Comparison of ENCODE assay signal across 9 mouse cellular contexts in the genomic region with DNA sequence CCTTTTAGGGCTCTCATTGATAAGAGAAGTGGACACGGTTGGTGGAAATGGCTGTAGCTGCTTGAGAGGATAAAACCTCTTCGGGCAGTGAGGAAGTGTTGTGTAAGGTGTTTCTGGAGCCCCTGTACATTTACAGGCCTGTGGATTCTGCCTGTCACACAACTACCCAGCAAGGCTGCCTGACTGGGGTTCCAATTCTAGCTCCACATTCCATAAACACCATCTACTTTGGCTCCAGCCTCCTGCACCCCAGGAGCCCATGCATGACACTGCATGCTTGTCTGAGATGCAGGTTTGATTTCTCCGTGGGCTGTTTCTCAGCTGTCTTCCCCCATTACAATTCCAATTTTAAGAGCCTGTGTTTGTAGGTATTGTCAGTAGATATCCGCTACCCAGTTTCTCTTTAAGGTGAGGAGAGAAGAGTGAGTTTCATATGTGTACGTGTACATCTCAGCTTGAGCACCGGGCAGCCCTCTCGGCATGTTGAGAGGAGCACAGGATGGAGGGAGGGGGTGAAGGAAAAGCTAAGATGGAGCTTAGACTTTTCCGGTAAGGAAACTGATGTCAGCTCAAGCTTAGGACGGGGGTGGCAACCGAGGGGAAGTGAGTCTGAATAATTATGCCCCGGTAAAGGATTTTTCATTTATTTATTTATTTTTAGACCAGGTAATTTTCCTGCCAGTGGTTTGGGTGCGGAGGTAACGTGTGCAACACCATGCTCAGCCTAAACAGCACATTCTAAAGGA. TPM values are rescaled to one million over a fixed set of nuclear protein-coding genes. Genes with fewer than 3 reads are reported as not detected.
DNase-seq lines count a peak whose midpoint lies in the region; ATAC-seq and TF ChIP-seq lines count a peak whose summit lies in the region.
"Had no signal": no experiment of that assay in that cellular context is flagged by ENCODE, and none has a peak within 500 bp of the region (broad histone marks: within the 10 kb centered on the region; RNA-seq: fewer than 3 reads in every experiment).

No protein-coding gene starts in this region.

- no peak for TF ChIP-seq CTCF in cerebellum, adult 2 months (IDR thresholded peaks at IDR 0.05; ENCODE audit: borderline replicate concordance, insufficient read depth, low read depth, low read length)

- peak overlapping the region; percentile 94 for H3K27ac ChIP-seq in cerebellum, adult 2 months (ENCODE audit: insufficient read depth, low read length)
- H3K27ac ChIP-seq in limb, embryonic 11.5 days (replicated peaks; ENCODE audit: low read depth, low read length): no peak overlapping the region
- H3K27ac ChIP-seq in stomach, embryonic 15.5 days: no peak overlapping the region

- peak in 1 of 2 experiments; percentile 55 for DNase-seq in cerebellum, adult 2 months
- no peak for DNase-seq in cerebellum, adult 11-12 months
- DNase-seq in limb, embryonic 11.5 days (ENCODE audit: low spot score): no peak
- no peak for DNase-seq in urinary bladder, postnatal 10 days (ENCODE audit: low spot score)
- no peak for DNase-seq in thymus, postnatal 10 days (ENCODE audit: low spot score in 2 of 2)

- peak overlapping the region; percentile 73; the same call in 1 of the 2 replicates for H3K9ac ChIP-seq in limb, embryonic 11.5 days (ENCODE audit: low read length)
- H3K9ac ChIP-seq in stomach, embryonic 15.5 days: no peak overlapping the region

- H3K36me3 ChIP-seq in megakaryocyte, embryonic 14.5 days (replicated peaks; ENCODE audit: low read length): no peaks in the 10 kb centered on the region
- no peaks in the 10 kb centered on the region for H3K36me3 ChIP-seq in limb, embryonic 11.5 days (ENCODE audit: control insufficient read depth, insufficient read depth, low read length)
- no peaks in the 10 kb centered on the region for H3K36me3 ChIP-seq in stomach, embryonic 15.5 days

- H3K9me3 ChIP-seq in megakaryocyte, embryonic 14.5 days: no peaks in the 10 kb centered on the region
- no peaks in the 10 kb centered on the region for H3K9me3 ChIP-seq in limb, embryonic 11.5 days (ENCODE audit: control insufficient read depth, low read length)
- H3K9me3 ChIP-seq in stomach, embryonic 15.5 days: no peaks in the 10 kb centered on the region

- no peak for ATAC-seq in megakaryocyte, adult 5-6 weeks (ENCODE audit: poor library complexity, severe bottlenecking)
- ATAC-seq in limb, embryonic 11.5 days (ENCODE audit: insufficient number of reproducible peaks, low FRiP score, low TSS enrichment, low read depth): no peak
- ATAC-seq in stomach, embryonic 15.5 days (ENCODE audit: insufficient read depth, low FRiP score, low read depth): no peak

- H3K4me2 ChIP-seq in limb, embryonic 11.5 days (ENCODE audit: low read depth, severe bottlenecking): peak overlapping the region; percentile 99
- H3K4me2 ChIP-seq in stomach, embryonic 15.5 days: peak overlapping the region; percentile 99

- peak overlapping the region; percentile 99 for H3K4me3 ChIP-seq in cerebellum, adult 2 months (replicated peaks; ENCODE audit: insufficient read depth, low read depth, low read length)
- H3K4me3 ChIP-seq in megakaryocyte, embryonic 14.5 days (replicated peaks): peak overlapping the region; percentile 84
- peak overlapping the region; percentile 57 for H3K4me3 ChIP-seq in limb, embryonic 11.5 days (ENCODE audit: low read depth, low read length)
- H3K4me3 ChIP-seq in stomach, embryonic 15.5 days (replicated peaks): peak overlapping the region; percentile 52

- peaks cover 15% of the 10 kb centered on the region for H3K4me1 ChIP-seq in cerebellum, adult 2 months (ENCODE audit: control insufficient read depth, insufficient read depth, low read length)
- H3K4me1 ChIP-seq in megakaryocyte, embryonic 14.5 days: peaks cover 28% of the 10 kb centered on the region
- peaks cover 9% of the 10 kb centered on the region for H3K4me1 ChIP-seq in limb, embryonic 11.5 days (ENCODE audit: control insufficient read depth, insufficient read depth, low read length)
- peaks cover 15% of the 10 kb centered on the region; the same call in 1 of the 2 replicates for H3K4me1 ChIP-seq in stomach, embryonic 15.5 days

- no peaks in the 10 kb centered on the region for H3K27me3 ChIP-seq in cerebellum, adult 2 months (ENCODE audit: control insufficient read depth, insufficient read depth, low read length)
- H3K27me3 ChIP-seq in megakaryocyte, embryonic 14.5 days (replicated peaks): peaks cover 86% of the 10 kb centered on the region
- peaks cover 21% of the 10 kb centered on the region for H3K27me3 ChIP-seq in limb, embryonic 11.5 days (ENCODE audit: control insufficient read depth, insufficient read depth, low read length)
- peaks cover 42% of the 10 kb centered on the region for H3K27me3 ChIP-seq in stomach, embryonic 15.5 days (replicated peaks)

- TF ChIP-seq POLR2A in cerebellum, adult 2 months (IDR thresholded peaks at IDR 0.05; ENCODE audit: borderline replicate concordance, insufficient read depth, low read length): no peak; the same call in 1 of the 2 replicates

- WGBS in cerebellum, adult 2 months: 8% methylated on average over 13 of the region's 13 CpGs
- 43% methylated on average over 13 of the region's 13 CpGs for WGBS in limb, embryonic 11.5 days
- WGBS in stomach, embryonic 15.5 days: 39% methylated on average over 13 of the region's 13 CpGs

RNA-seq across cellular contexts. Expression of gene Sptbn2, which starts 2.0 kb away (rescaled TPM):
- 132 and 147 TPM in 2 replicates for polyA plus RNA-seq in cerebellum, adult 2 months (2012; rRNA removed)
- 0.39 TPM in 1 of 2 replicates, not detected in the other for polyA plus RNA-seq in megakaryocyte, embryonic 14.5 days (2012; ENCODE audit: insufficient read depth, low replicate concordance)
- total RNA-seq in megakaryocyte, adult 5-6 weeks (2015): not detected in 2 replicates
- not detected in 2 replicates for total RNA-seq in megakaryocyte, adult 5-6 weeks (2017)
- 2.1 and 2.5 TPM in 2 replicates for polyA plus RNA-seq in limb, embryonic 11.5 days (2014; fragmentation: Nextera tagmentation; extraction: Ambion mirVana)
- 2.8 and 2.9 TPM in 2 replicates for polyA plus RNA-seq in stomach, embryonic 15.5 days (2015; fragmentation: Nextera tagmentation; extraction: Ambion mirVana)

RNA-seq across cellular contexts. Expression of gene Gm960, which starts 14.5 kb away (rescaled TPM):
- 4.6 and 5.4 TPM in 2 replicates for polyA plus RNA-seq in cerebellum, adult 2 months (2012; rRNA removed)
- 16.2 TPM in 1 of 2 replicates, not detected in the other for polyA plus RNA-seq in megakaryocyte, embryonic 14.5 days (2012; ENCODE audit: insufficient read depth, low replicate concordance)
- not detected in 2 replicates for total RNA-seq in megakaryocyte, adult 5-6 weeks (2015)
- total RNA-seq in megakaryocyte, adult 5-6 weeks (2017): not detected in 2 replicates
- polyA plus RNA-seq in limb, embryonic 11.5 days (2014; fragmentation: Nextera tagmentation; extraction: Ambion mirVana): 2.9 and 5.0 TPM in 2 replicates
- 2.3 and 3.6 TPM in 2 replicates for polyA plus RNA-seq in stomach, embryonic 15.5 days (2015; fragmentation: Nextera tagmentation; extraction: Ambion mirVana)
- total RNA-seq: adrenal gland, postnatal 14 days had no signal

RNA-seq across cellular contexts. Expression of gene Rbm4b, which starts 43.3 kb away (rescaled TPM):
- polyA plus RNA-seq in cerebellum, adult 2 months (2012; rRNA removed): 29.8 and 30.5 TPM in 2 replicates
- 0.94 and 2.1 TPM in 2 replicates for polyA plus RNA-seq in megakaryocyte, embryonic 14.5 days (2012; ENCODE audit: insufficient read depth, low replicate concordance)
- total RNA-seq in megakaryocyte, adult 5-6 weeks (2015): 13.3 and 14.9 TPM in 2 replicates
- 10.8 and 14.2 TPM in 2 replicates for total RNA-seq in megakaryocyte, adult 5-6 weeks (2017)
- 107 TPM in 2 replicates for polyA plus RNA-seq in limb, embryonic 11.5 days (2014; fragmentation: Nextera tagmentation; extraction: Ambion mirVana)
- 57.7 and 59.7 TPM in 2 replicates for polyA plus RNA-seq in stomach, embryonic 15.5 days (2015; fragmentation: Nextera tagmentation; extraction: Ambion mirVana)

Comparison
In these comparisons a context has a peak if more than half of its experiments do, and no peak if none do; other contexts are left out.
1. RNA of gene Sptbn2, which starts 2.0 kb away (polyA plus RNA-seq): 132 to 147 TPM in cerebellum, adult 2 months; 2.8 to 2.9 TPM in stomach, embryonic 15.5 days, 2.1 to 2.5 TPM in limb, embryonic 11.5 days and 0.39 TPM in megakaryocyte, embryonic 14.5 days; every median in the first group is over 10 times any median in the second.
2. RNA of gene Rbm4b, which starts 43.3 kb away (polyA plus RNA-seq): 107 TPM in limb, embryonic 11.5 days, 57.7 to 59.7 TPM in stomach, embryonic 15.5 days and 29.8 to 30.5 TPM in cerebellum, adult 2 months; 0.94 to 2.1 TPM in megakaryocyte, embryonic 14.5 days; every median in the first group is over 10 times any median in the second.
3. Peak in every context shown above with its lines, with median percentiles within 50 percentile points of each other: H3K4me3 ChIP-seq.